Mouse (Mus musculus) intestine, embryonic 16.5 days (tissue): Measurements from ENCODE around the gene Dlg2. TPM values are rescaled to one million over a fixed set of nuclear protein-coding genes. Genes with fewer than 3 reads are reported as not detected.

ENCODE experiments used
- ATAC-seq: fragments of 200-750 bp; cut with Nextera tagmentation; 2 replicates; pipeline ENCODE4 v1.8.0; 2017; ENCODE audit warnings: moderate TSS enrichment, moderate library complexity
- H3K27ac ChIP-seq: fragments of 300-500 bp; sonication (generic); 2 replicates; pipeline ENCODE4 v1.5.1; 2014; ENCODE audit warnings: mild to moderate bottlenecking, low read length
- H3K27me3 ChIP-seq: fragments of 300-500 bp; sonication (generic); replicated peaks from 2 replicates; pipeline ENCODE4 v1.6.1; 2014; ENCODE audit warnings: low read length, control low read depth, mixed read lengths; ENCODE audit not compliant: control insufficient read depth, insufficient read depth
- H3K36me3 ChIP-seq: fragments of 300-500 bp; sonication (generic); 2 replicates; pipeline ENCODE4 v1.6.1; 2014; ENCODE audit warnings: low read length, control low read depth; ENCODE audit not compliant: control insufficient read depth, insufficient read depth
- H3K4me1 ChIP-seq: fragments of 300-500 bp; sonication (generic); 2 replicates; pipeline ENCODE4 v1.6.1; 2014; ENCODE audit warnings: low read length, control low read depth, mixed read lengths; ENCODE audit not compliant: control insufficient read depth, insufficient read depth
- H3K4me2 ChIP-seq: fragments of 300-500 bp; sonication (generic); 2 replicates; pipeline ENCODE4 v1.6.1; 2014; ENCODE audit warnings: low read depth, low read length, control low read depth
- H3K4me3 ChIP-seq: fragments of 300-500 bp; sonication (generic); 2 replicates; pipeline ENCODE4 v1.5.1; 2014; ENCODE audit warnings: mild to moderate bottlenecking, low read length
- H3K9ac ChIP-seq: fragments of 300-500 bp; sonication (generic); 2 replicates; pipeline ENCODE4 v1.6.1; 2014; ENCODE audit warnings: low read depth, low read length
- H3K9me3 ChIP-seq: fragments of 300-500 bp; sonication (generic); 2 replicates; pipeline ENCODE4 v1.6.1; 2016; ENCODE audit warnings: low read length, control low read depth; ENCODE audit not compliant: control insufficient read depth
- WGBS: fragments of 180-500 bp; shearing (Covaris S2); extraction: QIAGEN DNeasy Blood & Tissue Kit; methylation state at CpG from one replicate; pipeline ENCODE4 v1.1.7; 2014; 5-methylcytosine and 5-hydroxymethylcytosine counted together
- polyA plus RNA-seq: library from polyadenylated mRNA; unstranded; fragments of >200 nt; fragmentation: Nextera tagmentation; extraction: Ambion mirVana; gene quantifications from 2 replicates; pipeline ENCODE4 v1.2.1, GENCODE M21; 2015

Gene Dlg2
- polyA plus RNA-seq, 1 experiment from 2014 or later: 3.9 TPM

DNA sequence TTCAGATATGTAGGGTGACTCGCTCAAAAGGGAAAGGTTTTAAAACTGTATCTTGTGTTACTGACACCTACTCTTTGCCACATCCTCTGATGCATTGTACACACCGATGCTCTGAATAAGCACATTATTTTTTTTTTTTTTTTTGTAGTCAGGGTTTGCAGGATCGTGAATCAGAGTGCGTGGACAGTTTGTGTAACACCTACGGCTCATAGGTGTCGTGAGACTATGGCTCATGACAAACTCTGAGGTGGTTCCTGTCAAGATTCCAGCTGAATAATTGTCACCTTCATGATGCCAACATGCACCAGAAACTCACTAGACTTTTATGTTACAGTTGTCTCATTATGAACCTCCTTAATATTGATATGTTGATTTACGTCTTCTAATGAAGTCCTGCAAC lies 620.0 kb downstream of the Dlg2 start:
- H3K36me3 ChIP-seq: no peaks in the 10 kb centered on the region
- H3K9ac ChIP-seq: no peak overlapping the region
- no peak overlapping the region for H3K4me3 ChIP-seq
- H3K27ac ChIP-seq: no peak overlapping the region
- no peak overlapping the region for H3K4me2 ChIP-seq
- no peaks in the 10 kb centered on the region for H3K9me3 ChIP-seq
- no peaks in the 10 kb centered on the region for H3K27me3 ChIP-seq
- ATAC-seq: no peak
- WGBS: 81% methylated on average over 7 of the region's 7 CpGs
- H3K4me1 ChIP-seq: 0 out of 2 replicates have a peak, but pooled peaks cover 1% of the 10 kb centered on the region

DNA sequence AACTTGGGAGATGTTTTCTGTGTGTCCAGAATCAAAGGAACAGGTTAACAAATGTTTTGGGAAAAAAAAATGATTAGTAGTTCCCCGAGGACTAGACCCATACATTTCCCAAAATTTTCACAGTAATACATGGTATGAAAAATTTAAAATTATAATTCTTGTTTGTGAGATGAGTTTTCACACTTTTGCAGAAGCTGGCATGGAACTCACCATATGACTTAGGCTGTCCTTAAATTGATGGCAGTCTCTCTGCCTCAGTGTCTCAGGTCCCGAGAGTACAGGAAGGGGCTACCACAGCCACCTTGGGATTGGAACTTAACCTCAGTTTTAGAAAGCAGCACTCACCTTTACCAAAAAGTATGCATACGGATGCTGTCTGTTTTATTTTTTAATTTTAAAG lies 622.0 kb downstream of the Dlg2 start:
- Histone ChIP-seq H3K4me3 (no peak overlapping the region), H3K4me1 (no peaks in the 10 kb centered on the region), H3K27me3 (no peaks in the 10 kb centered on the region), H3K4me2 (no peak overlapping the region), H3K9me3 (no peaks in the 10 kb centered on the region), H3K27ac (no peak overlapping the region), H3K9ac (no peak overlapping the region), H3K36me3 (no peaks in the 10 kb centered on the region)
- 83% methylated on average over 3 of the region's 3 CpGs for WGBS
- no peak for ATAC-seq

DNA sequence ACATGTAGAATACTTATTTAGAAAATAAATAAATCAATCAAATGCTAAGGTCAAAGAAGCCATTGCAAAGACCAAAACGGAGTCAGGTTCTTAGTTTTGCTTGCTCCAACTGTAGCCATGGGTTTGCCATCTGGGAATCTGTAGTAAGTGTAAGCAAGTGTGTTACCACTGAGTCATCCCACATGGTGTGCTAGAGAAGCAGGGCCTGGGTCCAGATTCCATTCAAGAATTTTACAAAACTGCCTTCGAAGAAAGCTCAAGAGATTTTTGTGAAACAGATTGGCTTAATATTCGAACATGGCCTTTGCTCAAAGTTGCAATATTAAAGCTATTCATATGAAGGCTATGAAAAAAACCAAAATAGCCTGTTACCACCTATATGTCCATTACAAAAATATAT lies 633.1 kb downstream of the Dlg2 start:
- WGBS: 65% methylated on average over 3 of the region's 3 CpGs
- Histone ChIP-seq H3K9me3 (no peaks in the 10 kb centered on the region), H3K4me1 (no peaks in the 10 kb centered on the region), H3K4me3 (no peak overlapping the region), H3K27me3 (no peaks in the 10 kb centered on the region), H3K4me2 (no peak overlapping the region), H3K36me3 (no peaks in the 10 kb centered on the region), H3K9ac (no peak overlapping the region), H3K27ac (no peak overlapping the region)
- no peak for ATAC-seq

DNA sequence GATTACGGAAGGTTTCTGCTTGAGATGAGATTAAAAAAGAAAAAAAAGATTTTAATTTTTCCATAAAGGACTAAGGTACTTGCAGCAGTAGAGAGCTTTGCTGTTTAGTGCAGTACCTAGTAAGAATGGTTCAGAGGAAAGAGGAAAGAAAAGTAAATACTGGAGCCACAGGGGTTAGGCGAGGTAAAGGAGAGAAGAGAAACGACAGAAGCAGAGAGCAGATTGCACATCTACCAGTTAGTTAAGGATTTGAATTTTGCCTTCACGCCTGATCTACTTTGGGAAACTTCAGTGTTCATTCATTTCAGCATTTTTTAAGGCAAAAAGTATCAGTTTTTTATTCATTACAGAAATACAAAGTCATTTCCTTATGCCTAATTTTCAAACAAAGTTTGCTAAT lies 655.7 kb downstream of the Dlg2 start:
- H3K27ac ChIP-seq: no peak overlapping the region
- H3K4me1 ChIP-seq: no peaks in the 10 kb centered on the region
- H3K9me3 ChIP-seq: no peaks in the 10 kb centered on the region
- H3K4me3 ChIP-seq: no peak overlapping the region
- no peak overlapping the region for H3K9ac ChIP-seq
- no peak overlapping the region for H3K4me2 ChIP-seq
- no peak for ATAC-seq
- WGBS: 62% methylated on average over 4 of the region's 4 CpGs
- H3K36me3 ChIP-seq: no peaks in the 10 kb centered on the region
- H3K27me3 ChIP-seq: no peaks in the 10 kb centered on the region

DNA sequence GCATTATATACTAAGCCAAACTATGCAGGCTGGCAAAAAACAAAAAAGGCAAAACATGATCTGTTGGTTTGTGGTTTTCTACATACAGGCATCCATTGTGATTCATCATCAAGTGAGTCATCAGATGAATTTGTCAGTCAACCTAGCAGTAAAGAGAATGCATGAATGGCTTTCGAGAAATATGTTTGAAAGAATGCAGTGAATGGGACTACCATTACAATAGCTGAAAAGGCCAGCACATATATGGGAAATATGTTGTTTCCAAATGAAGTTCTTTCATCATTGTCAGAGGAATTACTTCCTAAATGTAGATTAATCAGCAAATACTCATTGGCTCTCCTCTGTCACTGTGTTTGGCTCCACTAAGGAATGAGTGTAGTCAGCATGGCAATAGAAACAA lies 677.6 kb downstream of the Dlg2 start:
- Histone ChIP-seq H3K27ac (no peak overlapping the region), H3K4me3 (no peak overlapping the region), H3K36me3 (no peaks in the 10 kb centered on the region), H3K4me1 (no peaks in the 10 kb centered on the region), H3K4me2 (no peak overlapping the region), H3K9me3 (no peaks in the 10 kb centered on the region), H3K27me3 (no peaks in the 10 kb centered on the region), H3K9ac (no peak overlapping the region)
- WGBS: 71% methylated on average over 1 of the region's 1 CpGs
- ATAC-seq: no peak

DNA sequence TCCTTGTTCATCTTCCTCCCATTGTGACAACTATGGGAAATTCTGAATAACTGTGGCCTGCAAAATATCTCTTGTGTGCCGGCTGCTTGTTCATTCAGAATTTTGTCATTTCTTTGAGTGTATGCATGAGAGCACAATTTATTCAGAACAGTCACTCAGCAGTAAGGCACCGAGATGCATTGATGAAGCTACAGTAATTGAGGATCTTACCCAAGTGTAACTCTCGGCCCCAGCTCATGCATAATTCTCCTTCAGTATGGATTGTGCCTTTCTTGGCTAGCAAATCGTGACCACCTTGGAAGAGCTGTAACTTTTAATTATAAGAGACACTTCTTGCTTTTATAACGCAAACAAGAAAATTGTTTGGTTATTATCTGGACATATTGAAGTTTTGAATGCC lies 682.7 kb downstream of the Dlg2 start:
- Histone ChIP-seq H3K27me3 (no peaks in the 10 kb centered on the region), H3K9me3 (no peaks in the 10 kb centered on the region), H3K4me3 (no peak overlapping the region), H3K4me1 (no peaks in the 10 kb centered on the region), H3K36me3 (no peaks in the 10 kb centered on the region), H3K9ac (no peak overlapping the region), H3K27ac (no peak overlapping the region), H3K4me2 (no peak overlapping the region)
- 81% methylated on average over 5 of the region's 5 CpGs for WGBS
- ATAC-seq: no peak

DNA sequence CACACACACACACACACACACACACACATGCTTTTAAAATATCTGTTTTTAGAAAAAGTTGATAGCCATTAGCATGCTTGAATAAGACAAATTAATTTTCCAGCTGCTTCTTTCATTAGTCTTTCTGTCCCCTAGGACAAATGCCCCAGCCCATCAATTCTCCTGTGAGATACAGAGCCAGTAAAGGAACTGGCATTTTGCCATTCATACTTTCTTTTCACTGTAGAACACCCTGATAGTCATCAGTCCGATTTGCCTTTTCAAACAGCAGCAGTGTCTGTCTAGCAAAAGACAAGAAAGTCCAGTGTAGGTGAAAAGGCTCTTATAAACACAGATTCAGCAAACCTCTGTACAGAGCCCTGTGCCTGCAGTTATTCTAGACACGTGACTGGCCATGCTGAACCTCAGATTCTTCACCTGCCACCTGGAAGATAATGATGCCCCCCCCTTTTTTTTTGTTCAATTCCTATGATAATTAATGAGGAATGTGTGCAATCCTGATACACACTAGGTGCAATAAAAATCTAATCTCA lies 685.2 kb downstream of the Dlg2 start:
- Histone ChIP-seq H3K9ac (no peak overlapping the region), H3K9me3 (no peaks in the 10 kb centered on the region), H3K27me3 (no peaks in the 10 kb centered on the region), H3K4me2 (no peak overlapping the region), H3K36me3 (no peaks in the 10 kb centered on the region), H3K27ac (no peak overlapping the region), H3K4me3 (no peak overlapping the region), H3K4me1 (no peaks in the 10 kb centered on the region)
- ATAC-seq: no peak
- 61% methylated on average over 2 of the region's 2 CpGs for WGBS

DNA sequence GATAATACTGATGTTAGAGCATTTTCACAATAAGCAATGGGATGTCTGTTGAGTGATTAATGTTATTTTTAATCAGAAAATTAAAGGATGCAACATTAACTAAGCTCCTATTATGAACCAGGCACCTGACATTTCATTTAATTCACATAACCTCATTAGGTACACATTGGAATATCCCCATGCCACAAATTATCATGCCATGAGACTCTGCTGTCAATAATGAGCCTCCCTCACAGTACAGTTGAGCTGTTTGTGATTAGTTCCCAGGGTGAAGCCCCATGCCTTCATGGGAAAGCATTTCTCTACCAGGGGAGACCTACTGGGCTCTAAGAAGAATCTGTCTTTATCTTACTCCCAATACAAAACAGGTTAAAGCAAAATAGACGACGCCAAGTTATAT lies 697.1 kb downstream of the Dlg2 start:
- Histone ChIP-seq H3K27me3 (no peaks in the 10 kb centered on the region), H3K9ac (no peak overlapping the region), H3K36me3 (no peaks in the 10 kb centered on the region), H3K4me1 (no peaks in the 10 kb centered on the region), H3K9me3 (no peaks in the 10 kb centered on the region), H3K4me2 (no peak overlapping the region), H3K4me3 (no peak overlapping the region), H3K27ac (no peak overlapping the region)
- WGBS: 96% methylated on average over 2 of the region's 2 CpGs
- no peak for ATAC-seq

DNA sequence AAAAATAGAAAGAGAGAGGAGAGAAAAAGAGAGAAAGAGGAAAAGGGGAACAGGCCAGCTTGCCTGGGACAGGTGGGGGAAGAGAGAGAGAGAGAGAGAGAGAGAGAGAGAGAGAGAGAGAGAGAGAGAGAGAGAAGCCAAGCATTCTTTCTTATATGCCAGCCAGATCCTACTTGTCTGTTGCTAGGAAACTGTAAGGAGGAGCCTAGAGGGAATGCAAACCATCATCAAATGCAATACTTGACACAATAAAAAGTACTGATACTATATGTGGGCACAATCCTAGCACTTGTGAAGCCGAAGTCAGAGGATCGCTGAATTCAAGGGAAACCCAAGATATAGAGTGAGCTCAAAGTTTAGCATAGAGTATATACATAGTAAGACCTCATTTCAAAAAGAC lies 711.7 kb downstream of the Dlg2 start:
- Histone ChIP-seq H3K4me3 (no peak overlapping the region), H3K4me1 (no peaks in the 10 kb centered on the region), H3K36me3 (no peaks in the 10 kb centered on the region), H3K9ac (no peak overlapping the region), H3K27me3 (no peaks in the 10 kb centered on the region), H3K4me2 (no peak overlapping the region), H3K9me3 (no peaks in the 10 kb centered on the region), H3K27ac (no peak overlapping the region)
- no peak for ATAC-seq
- 90% methylated on average over 2 of the region's 2 CpGs for whole genome bisulfite sequencing

DNA sequence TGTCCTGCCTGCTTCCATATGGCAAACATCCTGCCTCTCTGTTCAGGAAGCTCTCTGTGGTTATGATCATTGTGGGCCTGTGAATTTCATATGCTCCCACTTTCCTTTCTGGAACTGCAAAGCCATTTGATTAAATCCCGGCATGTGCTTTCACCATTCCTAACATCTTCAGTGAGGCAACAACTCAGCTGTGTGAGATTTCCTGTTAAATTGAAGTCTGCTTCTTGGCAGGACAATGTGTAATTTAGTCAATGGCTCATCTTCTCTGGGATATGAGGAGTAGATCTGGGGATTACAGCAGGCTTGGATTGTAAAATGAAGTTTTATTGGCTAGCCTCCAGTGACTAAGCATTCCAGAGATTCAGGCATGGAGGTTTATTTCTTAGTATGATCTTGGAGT lies 722.9 kb downstream of the Dlg2 start:
- WGBS: 78% methylated on average over 1 of the region's 1 CpGs
- no peaks in the 10 kb centered on the region for H3K9me3 ChIP-seq
- H3K4me2 ChIP-seq: no peak overlapping the region
- no peak overlapping the region for H3K4me3 ChIP-seq
- no peaks in the 10 kb centered on the region for H3K4me1 ChIP-seq
- no peaks in the 10 kb centered on the region for H3K27me3 ChIP-seq
- H3K36me3 ChIP-seq: no peaks in the 10 kb centered on the region
- H3K27ac ChIP-seq: no peak overlapping the region
- H3K9ac ChIP-seq: no peak overlapping the region
- ATAC-seq: no peak
